Mouse (Mus musculus): ENCODE results near the gene Wdfy3. TPM values are rescaled to one million over a fixed set of nuclear protein-coding genes. Genes with fewer than 3 reads are reported as not detected.

The Wdfy3 gene
- polyA plus RNA-seq, 1 experiment from 2014 or later: 33.2 TPM

DNA sequence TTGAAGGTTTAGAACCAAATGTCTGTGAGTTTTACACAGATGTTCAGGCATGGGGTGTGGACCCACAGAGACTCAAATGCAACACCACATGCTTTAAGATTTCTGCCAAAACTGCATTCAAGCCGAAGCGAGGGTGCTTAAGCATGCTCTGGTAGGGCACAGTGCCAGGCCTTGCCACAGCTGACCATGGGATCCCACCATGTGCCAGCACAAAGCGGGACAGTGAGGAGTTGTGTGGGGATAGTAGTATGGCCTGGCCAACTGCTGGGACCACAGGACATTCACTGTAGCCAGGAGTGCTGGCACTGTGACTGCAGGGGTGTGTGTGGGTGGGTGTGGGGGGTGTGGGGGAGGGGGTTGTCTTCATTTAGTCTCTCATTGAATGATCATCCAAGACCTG is 240.8 kb downstream of the Wdfy3 start:
- ATAC-seq (ENCODE audit: low FRiP score): no peak
- H3K36me3 ChIP-seq (ENCODE audit: control insufficient read depth, insufficient read depth, low read length): no peaks in the 10 kb centered on the region
- WGBS: 83% methylated on average over 3 of the region's 3 CpGs
- H3K4me1 ChIP-seq (replicated peaks; ENCODE audit: control insufficient read depth, insufficient read depth, low read length): no peaks in the 10 kb centered on the region; the same call in 1 of the 2 replicates
- no peak for DNase-seq (ENCODE audit: low spot score)
- H3K4me2 ChIP-seq (replicated peaks; ENCODE audit: low read depth, low read length): no peak overlapping the region
- no peak overlapping the region for H3K4me3 ChIP-seq (ENCODE audit: low read depth, low read length)
- no peak overlapping the region for H3K27ac ChIP-seq (ENCODE audit: low read depth, low read length)
- H3K27me3 ChIP-seq (ENCODE audit: control insufficient read depth, insufficient read depth, low read length): no peaks in the 10 kb centered on the region
- H3K9ac ChIP-seq (ENCODE audit: low read depth, low read length): no peak overlapping the region
- H3K9me3 ChIP-seq (ENCODE audit: control insufficient read depth, low read length): no peaks in the 10 kb centered on the region

DNA sequence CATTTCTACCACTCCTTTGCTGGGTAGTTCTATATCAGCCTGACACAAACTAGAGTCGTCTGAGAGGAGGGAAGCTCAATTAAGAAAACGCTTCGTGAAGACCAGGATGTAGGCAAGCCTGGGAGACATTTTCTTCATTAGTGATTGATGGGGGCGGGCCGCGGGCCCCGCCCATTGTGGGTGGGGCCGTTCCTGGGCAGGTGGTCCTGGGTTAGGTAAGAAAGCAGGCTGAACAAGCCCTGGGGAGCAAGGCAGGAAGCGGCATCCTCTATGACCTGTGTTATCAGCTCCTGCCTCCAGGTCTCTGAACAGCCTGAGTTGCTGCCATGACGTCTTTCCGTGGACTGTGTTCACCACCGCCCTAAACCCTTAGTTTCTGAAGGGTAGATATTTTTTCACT is 242.2 kb downstream of the Wdfy3 start:
- no peaks in the 10 kb centered on the region; the same call in 1 of the 2 replicates for H3K4me1 ChIP-seq (replicated peaks; ENCODE audit: control insufficient read depth, insufficient read depth, low read length)
- H3K9me3 ChIP-seq (ENCODE audit: control insufficient read depth, low read length): no peaks in the 10 kb centered on the region
- ATAC-seq (ENCODE audit: low FRiP score): no peak
- WGBS: 38% methylated on average over 12 of the region's 12 CpGs
- no peaks in the 10 kb centered on the region for H3K36me3 ChIP-seq (ENCODE audit: control insufficient read depth, insufficient read depth, low read length)
- H3K4me3 ChIP-seq (ENCODE audit: low read depth, low read length): no peak overlapping the region
- no peak overlapping the region for H3K27ac ChIP-seq (ENCODE audit: low read depth, low read length)
- no peaks in the 10 kb centered on the region for H3K27me3 ChIP-seq (ENCODE audit: control insufficient read depth, insufficient read depth, low read length)
- H3K4me2 ChIP-seq (replicated peaks; ENCODE audit: low read depth, low read length): no peak overlapping the region
- H3K9ac ChIP-seq (ENCODE audit: low read depth, low read length): no peak overlapping the region
- no peak for DNase-seq (ENCODE audit: low spot score)

DNA sequence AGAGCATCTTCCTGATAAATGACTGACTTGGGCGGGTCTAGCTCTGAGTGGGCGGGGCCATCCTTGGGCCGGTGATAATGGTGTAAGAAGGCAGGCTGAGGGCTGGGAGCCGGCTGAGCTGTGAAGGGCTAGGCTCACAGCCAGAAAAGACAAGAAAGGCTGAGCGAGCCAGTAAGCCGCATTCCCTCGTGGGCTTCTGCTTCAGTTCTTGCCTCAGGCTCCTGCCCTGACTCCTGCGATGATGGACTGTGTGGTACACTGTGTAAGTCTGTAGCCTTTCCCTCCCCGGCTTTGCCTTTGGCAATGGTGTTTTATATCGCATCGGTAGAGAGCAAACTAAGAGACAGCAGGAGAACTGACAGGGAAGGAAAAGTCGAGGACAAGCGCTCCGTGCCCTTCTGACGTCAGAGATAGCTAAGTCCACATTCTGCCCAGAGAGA is 243.2 kb downstream of the Wdfy3 start:
- Histone ChIP-seq H3K27ac (ENCODE audit: low read depth, low read length) (no peak overlapping the region), H3K4me1 (replicated peaks; ENCODE audit: control insufficient read depth, insufficient read depth, low read length) (no peaks in the 10 kb centered on the region; the same call in 1 of the 2 replicates), H3K4me3 (ENCODE audit: low read depth, low read length) (no peak overlapping the region), H3K36me3 (ENCODE audit: control insufficient read depth, insufficient read depth, low read length) (no peaks in the 10 kb centered on the region), H3K9me3 (ENCODE audit: control insufficient read depth, low read length) (no peaks in the 10 kb centered on the region), H3K27me3 (ENCODE audit: control insufficient read depth, insufficient read depth, low read length) (no peaks in the 10 kb centered on the region), H3K9ac (ENCODE audit: low read depth, low read length) (0 out of 2 replicates have a peak overlapping the region, but pooled peaks have one; percentile 2), H3K4me2 (replicated peaks; ENCODE audit: low read depth, low read length) (no peak overlapping the region; the same call in 1 of the 2 replicates)
- peak; percentile 78 for DNase-seq (ENCODE audit: low spot score)
- WGBS: 9% methylated on average over 15 of the region's 15 CpGs
- ATAC-seq (ENCODE audit: low FRiP score): peak; percentile 73

DNA sequence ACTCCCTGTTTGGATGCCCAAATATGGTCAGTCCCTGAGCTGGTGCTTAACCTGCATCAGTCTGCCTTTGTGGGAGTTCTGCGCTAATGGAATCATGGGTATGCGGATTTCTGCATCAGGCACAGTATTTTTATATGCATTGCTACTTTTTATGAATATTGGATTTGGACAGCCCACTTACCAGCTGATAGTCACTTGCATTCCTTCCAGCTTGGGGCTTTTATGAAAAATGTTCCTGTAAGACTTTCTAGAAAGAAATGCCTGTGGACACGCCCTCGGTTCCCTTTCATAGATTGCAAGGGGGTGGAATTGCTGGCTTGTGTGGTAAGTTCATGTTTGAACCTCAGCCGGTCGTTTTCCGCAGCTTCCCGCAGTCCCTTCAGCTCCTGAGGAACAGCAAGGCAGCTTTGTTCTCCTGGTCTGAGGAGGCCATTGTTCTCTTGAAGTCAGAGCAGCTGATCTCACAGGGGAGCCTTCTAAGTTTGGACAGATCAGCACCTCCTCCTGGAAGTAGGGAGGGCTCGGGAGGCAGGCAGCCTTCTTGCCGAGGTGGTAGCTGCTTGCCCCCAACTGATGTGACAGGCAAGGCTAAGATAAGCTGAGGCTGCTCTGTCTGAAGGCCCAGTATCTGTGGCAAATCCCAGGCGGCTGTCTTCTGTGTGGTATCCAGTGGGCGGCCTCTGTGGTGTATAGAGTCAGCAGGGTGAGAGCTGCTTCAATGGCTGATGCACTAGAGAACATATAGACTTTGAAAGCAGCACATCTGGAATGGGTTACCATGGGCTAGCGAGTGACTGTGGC is 244.4 kb downstream of the Wdfy3 start:
- Histone ChIP-seq H3K4me2 (replicated peaks; ENCODE audit: low read depth, low read length) (no peak overlapping the region), H3K9ac (ENCODE audit: low read depth, low read length) (no peak overlapping the region), H3K27me3 (ENCODE audit: control insufficient read depth, insufficient read depth, low read length) (no peaks in the 10 kb centered on the region), H3K27ac (ENCODE audit: low read depth, low read length) (no peak overlapping the region), H3K4me1 (replicated peaks; ENCODE audit: control insufficient read depth, insufficient read depth, low read length) (no peaks in the 10 kb centered on the region; the same call in 1 of the 2 replicates), H3K4me3 (ENCODE audit: low read depth, low read length) (no peak overlapping the region), H3K36me3 (ENCODE audit: control insufficient read depth, insufficient read depth, low read length) (no peaks in the 10 kb centered on the region), H3K9me3 (ENCODE audit: control insufficient read depth, low read length) (no peaks in the 10 kb centered on the region)
- peak; percentile 52 for DNase-seq (ENCODE audit: low spot score)
- 17% methylated on average over 13 of the region's 13 CpGs for WGBS
- peak; percentile 26; the same call in 1 of the 2 replicates for ATAC-seq (ENCODE audit: low FRiP score)

DNA sequence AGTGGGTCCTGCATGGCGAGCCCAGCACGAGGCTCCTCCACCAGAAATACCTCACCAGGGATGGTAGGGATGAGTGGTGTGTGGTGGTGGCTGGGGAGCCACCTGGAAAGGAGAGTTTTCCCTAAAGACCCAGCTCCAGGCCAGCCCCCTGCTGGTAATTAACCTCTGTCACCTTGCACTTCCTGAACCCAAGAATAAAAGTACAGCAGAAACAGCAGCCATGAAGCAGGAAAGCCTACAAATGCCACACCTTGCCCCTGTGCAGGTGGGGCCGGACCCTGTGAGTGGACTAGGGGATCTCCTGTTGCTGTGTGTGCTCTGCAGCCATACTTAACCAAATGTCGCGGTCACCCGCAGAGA is 247.4 kb downstream of the Wdfy3 start:
- Histone ChIP-seq H3K27me3 (ENCODE audit: control insufficient read depth, insufficient read depth, low read length) (no peaks in the 10 kb centered on the region), H3K9ac (ENCODE audit: low read depth, low read length) (no peak overlapping the region), H3K4me2 (replicated peaks; ENCODE audit: low read depth, low read length) (no peak overlapping the region), H3K27ac (ENCODE audit: low read depth, low read length) (no peak overlapping the region), H3K36me3 (ENCODE audit: control insufficient read depth, insufficient read depth, low read length) (no peaks in the 10 kb centered on the region), H3K4me3 (ENCODE audit: low read depth, low read length) (no peak overlapping the region), H3K4me1 (replicated peaks; ENCODE audit: control insufficient read depth, insufficient read depth, low read length) (no peaks in the 10 kb centered on the region; the same call in 1 of the 2 replicates), H3K9me3 (ENCODE audit: control insufficient read depth, low read length) (no peaks in the 10 kb centered on the region)
- WGBS: 46% methylated on average over 6 of the region's 6 CpGs
- ATAC-seq (ENCODE audit: low FRiP score) (no peak), DNase-seq (ENCODE audit: low spot score) (no peak)

DNA sequence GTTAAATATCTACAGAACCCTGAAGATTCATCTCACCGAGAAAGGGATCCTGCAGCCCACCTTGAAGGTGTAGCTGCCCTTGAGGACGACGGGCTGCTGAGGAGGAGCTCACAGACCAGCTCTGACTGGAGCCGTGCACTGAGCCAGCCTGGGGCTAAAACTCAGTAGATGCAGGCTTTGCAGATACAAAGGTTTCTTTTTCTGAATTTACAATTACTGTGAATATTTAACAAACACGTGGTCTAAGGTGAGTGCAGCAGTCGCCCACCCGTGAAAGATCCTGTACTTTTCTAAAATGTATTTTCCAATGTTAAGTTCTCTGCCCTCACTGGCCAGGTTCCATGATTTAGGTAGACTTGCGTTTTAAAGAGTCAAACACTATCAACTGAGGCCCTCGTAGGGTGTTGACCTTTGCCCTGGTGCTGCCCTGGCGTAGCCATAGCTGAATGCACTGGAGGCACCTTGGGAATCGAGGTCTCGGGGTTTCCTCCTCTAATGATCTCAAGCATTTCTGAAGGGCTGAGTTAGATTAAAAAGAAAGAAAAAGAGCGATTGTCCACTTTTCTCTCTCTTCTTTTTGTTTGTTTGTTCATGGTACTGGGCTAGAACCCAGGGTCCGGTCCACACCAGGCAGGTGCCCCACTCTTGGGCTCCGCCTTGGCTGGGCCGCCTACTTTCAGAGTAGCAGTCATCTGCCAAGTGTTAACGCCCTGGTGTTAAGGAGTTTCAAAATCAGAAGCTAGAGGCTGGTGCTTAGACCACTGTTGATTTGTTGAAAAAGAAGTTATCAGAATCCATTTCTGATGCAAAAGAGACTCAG is 248.0 kb downstream of the Wdfy3 start:
- H3K4me1 ChIP-seq (replicated peaks; ENCODE audit: control insufficient read depth, insufficient read depth, low read length): no peaks in the 10 kb centered on the region; the same call in 1 of the 2 replicates

DNA sequence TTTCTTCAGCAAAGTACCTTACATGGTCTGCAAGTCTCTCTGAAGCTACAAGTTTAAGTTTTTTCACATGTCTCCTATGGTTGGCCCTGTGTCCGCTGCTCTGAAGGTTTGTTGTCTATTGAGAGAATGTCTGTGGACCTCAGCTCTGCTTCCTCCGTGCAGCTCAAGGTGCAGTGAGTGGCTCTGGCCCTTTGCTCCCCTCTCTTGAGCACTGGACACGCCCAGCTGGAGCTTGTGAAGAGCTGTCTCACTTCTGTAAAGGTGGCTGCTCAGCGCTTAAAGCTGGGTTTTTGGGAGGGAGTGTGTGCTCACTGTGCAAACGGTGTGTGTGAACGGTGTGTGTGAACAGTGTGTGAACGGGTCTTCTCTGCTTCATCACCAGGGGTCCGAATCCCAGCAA is 248.7 kb downstream of the Wdfy3 start:
- Histone ChIP-seq H3K4me3 (ENCODE audit: low read depth, low read length) (no peak overlapping the region), H3K4me1 (replicated peaks; ENCODE audit: control insufficient read depth, insufficient read depth, low read length) (no peaks in the 10 kb centered on the region; the same call in 1 of the 2 replicates), H3K27ac (ENCODE audit: low read depth, low read length) (no peak overlapping the region), H3K9ac (ENCODE audit: low read depth, low read length) (no peak overlapping the region), H3K4me2 (replicated peaks; ENCODE audit: low read depth, low read length) (no peak overlapping the region), H3K9me3 (ENCODE audit: control insufficient read depth, low read length) (no peaks in the 10 kb centered on the region), H3K36me3 (ENCODE audit: control insufficient read depth, insufficient read depth, low read length) (no peaks in the 10 kb centered on the region), H3K27me3 (ENCODE audit: control insufficient read depth, insufficient read depth, low read length) (no peaks in the 10 kb centered on the region)
- 60% methylated on average over 8 of the region's 8 CpGs for WGBS
- DNase-seq (ENCODE audit: low spot score) (no peak), ATAC-seq (ENCODE audit: low FRiP score) (no peak)

More for the DNA sequence above, 248.0 kb downstream of the Wdfy3 start:
- no peak overlapping the region for H3K4me2 ChIP-seq (replicated peaks; ENCODE audit: low read depth, low read length)
- no peaks in the 10 kb centered on the region for H3K27me3 ChIP-seq (ENCODE audit: control insufficient read depth, insufficient read depth, low read length)
- ATAC-seq (ENCODE audit: low FRiP score) (no peak), DNase-seq (ENCODE audit: low spot score) (no peak)
- WGBS: 56% methylated on average over 17 of the region's 17 CpGs
- no peaks in the 10 kb centered on the region for H3K9me3 ChIP-seq (ENCODE audit: control insufficient read depth, low read length)
- no peak overlapping the region for H3K4me3 ChIP-seq (ENCODE audit: low read depth, low read length)
- no peak overlapping the region for H3K9ac ChIP-seq (ENCODE audit: low read depth, low read length)
- no peak overlapping the region for H3K27ac ChIP-seq (ENCODE audit: low read depth, low read length)
- H3K36me3 ChIP-seq (ENCODE audit: control insufficient read depth, insufficient read depth, low read length): no peaks in the 10 kb centered on the region

DNA sequence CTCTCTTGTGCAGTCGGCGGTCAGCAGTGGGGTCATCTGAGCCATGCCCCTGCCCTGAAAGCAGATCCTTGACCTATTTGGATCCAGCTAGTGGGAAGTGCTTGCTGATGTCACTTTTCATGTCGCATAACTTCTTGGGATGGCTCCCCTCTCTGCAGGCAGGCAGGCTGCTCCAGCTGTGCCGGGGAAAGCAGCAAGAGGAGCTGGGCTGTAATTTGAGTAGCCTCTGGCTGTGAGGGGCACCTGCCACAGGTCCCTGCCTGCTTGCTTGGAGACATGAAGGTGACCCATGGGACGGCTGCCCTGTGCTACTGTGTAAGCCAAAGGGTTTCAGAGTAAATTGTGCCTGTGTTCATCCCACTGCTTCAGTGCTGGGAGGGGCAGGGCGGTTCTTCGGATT is 249.9 kb downstream of the Wdfy3 start:
- DNase-seq (ENCODE audit: low spot score) (no peak), ATAC-seq (ENCODE audit: low FRiP score) (no peak)
- Histone ChIP-seq H3K36me3 (ENCODE audit: control insufficient read depth, insufficient read depth, low read length) (no peaks in the 10 kb centered on the region), H3K4me2 (replicated peaks; ENCODE audit: low read depth, low read length) (no peak overlapping the region), H3K27me3 (ENCODE audit: control insufficient read depth, insufficient read depth, low read length) (no peaks in the 10 kb centered on the region), H3K9ac (ENCODE audit: low read depth, low read length) (no peak overlapping the region), H3K4me3 (ENCODE audit: low read depth, low read length) (no peak overlapping the region), H3K9me3 (ENCODE audit: control insufficient read depth, low read length) (no peaks in the 10 kb centered on the region), H3K27ac (ENCODE audit: low read depth, low read length) (no peak overlapping the region), H3K4me1 (replicated peaks; ENCODE audit: control insufficient read depth, insufficient read depth, low read length) (no peaks in the 10 kb centered on the region; the same call in 1 of the 2 replicates)
- WGBS: 15% methylated on average over 7 of the region's 7 CpGs

Measured in hindbrain, embryonic 11.5 days (tissue).